Mouse (Mus musculus) ES-Bruce4 (cell line): ENCODE data around the gene Tomt. TPM values are rescaled to one million over a fixed set of nuclear protein-coding genes. Genes with fewer than 3 reads are reported as not detected.

ENCODE experiments used
- H3K27ac ChIP-seq: 2 replicates; pipeline ENCODE4 v1.5.1; 2012; ENCODE audit warnings: low read length, inconsistent platforms; ENCODE audit not compliant: insufficient read depth
- H3K27me3 ChIP-seq: 2 replicates; pipeline ENCODE4 v1.6.1; 2012; ENCODE audit warnings: mild to moderate bottlenecking, low read length, inconsistent platforms; ENCODE audit not compliant: control insufficient read depth, poor library complexity, insufficient read depth, severe bottlenecking
- H3K36me3 ChIP-seq: 2 replicates; pipeline ENCODE4 v1.6.1; 2012; ENCODE audit warnings: inconsistent platforms, mild to moderate bottlenecking, low read length, moderate library complexity; ENCODE audit not compliant: control insufficient read depth, poor library complexity, insufficient read depth, severe bottlenecking
- H3K4me1 ChIP-seq: one replicate; pipeline ENCODE4 v1.8.1; 2011; ENCODE audit warnings: low read length; ENCODE audit not compliant: control insufficient read depth, insufficient read depth
- H3K4me3 ChIP-seq: 2 replicates; pipeline ENCODE4 v1.5.1; 2011; ENCODE audit warnings: low read depth, mild to moderate bottlenecking, low read length
- H3K9ac ChIP-seq: 2 replicates; pipeline ENCODE4 v1.6.1; 2012; ENCODE audit warnings: low read depth, mild to moderate bottlenecking, inconsistent platforms; ENCODE audit not compliant: poor library complexity, severe bottlenecking
- H3K9me3 ChIP-seq: replicated peaks from 2 replicates; pipeline ENCODE4 v1.6.1; 2012; ENCODE audit warnings: mild to moderate bottlenecking, low read length, inconsistent platforms; ENCODE audit not compliant: control insufficient read depth, poor library complexity, insufficient read depth, severe bottlenecking
- CTCF ChIP-seq: IDR thresholded peaks from one replicate; pipeline ENCODE4 v1.8.1; 2011; ENCODE audit warnings: low read depth, low read length
- EP300 ChIP-seq: IDR thresholded peaks from 2 replicates; pipeline ENCODE4 v1.6.1; 2011; ENCODE audit warnings: low read depth, low read length; ENCODE audit not compliant: insufficient read depth
- POLR2A ChIP-seq: IDR thresholded peaks from one replicate; pipeline ENCODE4 v1.8.1; 2011; ENCODE audit warnings: low read length; ENCODE audit not compliant: insufficient read depth
- polyA plus RNA-seq: library from polyadenylated mRNA; stranded (reverse); fragments of >200 nt; gene quantifications from 2 replicates; pipeline ENCODE4 v1.2.4, GENCODE M21; 2011; ENCODE audit warnings: low read depth; ENCODE audit not compliant: missing spikeins, insufficient read depth, insufficient read length

Tomt gene
- polyA plus RNA-seq, 1 experiment, result not detected

DNA sequence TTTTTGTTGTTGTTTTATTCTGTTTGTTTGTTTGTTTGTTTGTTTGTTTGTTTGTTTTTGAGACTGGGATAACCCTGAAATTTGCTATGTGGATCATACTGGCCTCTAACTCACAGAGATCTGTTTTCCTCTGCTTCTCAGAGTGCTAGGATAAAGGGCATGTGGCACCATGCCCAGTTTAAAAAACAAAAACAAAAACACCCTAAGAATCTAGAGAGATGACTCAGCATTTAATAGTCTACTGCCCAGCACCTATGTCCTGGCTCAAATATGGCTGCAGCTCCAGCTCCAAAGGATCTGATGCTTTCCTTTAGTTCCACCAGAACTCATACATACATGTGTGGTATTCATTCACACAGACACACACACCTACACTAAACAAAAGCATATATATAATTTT lies 45.2 kb downstream of the Tomt start:
- H3K36me3 ChIP-seq, result peaks cover 20% of the 10 kb centered on the region
- no peak overlapping the region for H3K9ac ChIP-seq
- peaks cover 2% of the 10 kb centered on the region for H3K4me1 ChIP-seq
- no peaks in the 10 kb centered on the region for H3K27me3 ChIP-seq
- H3K27ac ChIP-seq, result no peak overlapping the region
- TF ChIP-seq POLR2A (no peak), CTCF (no peak), EP300 (no peak)
- H3K4me3 ChIP-seq, result no peak overlapping the region
- no peaks in the 10 kb centered on the region for H3K9me3 ChIP-seq

DNA sequence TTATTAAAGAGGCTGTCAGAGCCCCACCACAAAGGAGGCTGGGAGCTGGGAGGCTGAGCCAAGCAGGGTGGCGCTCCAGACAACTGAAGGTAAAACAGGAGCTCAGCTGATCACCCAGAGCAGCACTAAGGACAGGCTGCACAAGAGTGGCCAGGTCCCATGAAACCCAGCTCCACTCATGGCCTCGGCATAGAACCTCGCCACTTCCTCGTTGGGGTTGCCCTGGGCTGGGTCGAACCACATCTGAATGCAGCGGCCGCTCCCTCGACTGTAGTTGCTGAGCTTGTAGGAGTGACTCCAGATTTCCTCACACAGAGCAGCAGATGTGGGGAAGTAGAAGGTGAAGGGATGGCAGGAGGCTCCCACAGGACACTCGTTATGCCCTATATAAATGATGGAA lies 47.8 kb downstream of the Tomt start:
- Histone ChIP-seq H3K9ac (no peak overlapping the region), H3K27ac (no peak overlapping the region), H3K27me3 (no peaks in the 10 kb centered on the region), H3K4me1 (no peaks in the 10 kb centered on the region), H3K4me3 (no peak overlapping the region), H3K9me3 (no peaks in the 10 kb centered on the region), H3K36me3 (peaks cover 22% of the 10 kb centered on the region)
- TF ChIP-seq POLR2A (no peak), EP300 (no peak), CTCF (no peak)

DNA sequence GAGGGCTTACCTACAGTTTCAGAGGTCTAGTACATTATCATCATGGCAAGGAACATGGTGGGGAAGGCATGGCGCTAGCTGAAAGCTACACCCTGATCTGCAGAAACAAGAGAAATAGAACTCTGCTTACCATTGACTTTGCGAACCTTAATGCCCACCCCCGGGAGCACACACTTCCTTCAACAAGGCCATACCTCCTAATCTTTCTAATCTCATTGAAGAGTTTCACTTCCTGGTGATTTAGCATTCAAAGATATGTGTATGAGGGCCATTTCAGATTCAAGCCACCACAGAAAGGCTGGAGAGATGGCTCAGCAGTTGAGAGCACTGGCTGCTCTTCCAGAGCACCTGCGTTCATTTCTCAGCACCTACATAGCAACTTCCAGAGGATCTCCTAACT lies 49.1 kb downstream of the Tomt start, which contains the start of gene Folr2:
TSS of gene Folr2 (minus strand) at position 101 of the 400 bp plus-strand sequence.
- Histone ChIP-seq H3K4me3 (no peak within 1 kb of the TSS), H3K36me3 (peaks cover 22% of the 10 kb centered on the region), H3K27me3 (no peaks in the 10 kb centered on the region), H3K9me3 (no peaks in the 10 kb centered on the region), H3K4me1 (no peaks in the 10 kb centered on the region), H3K27ac (no peak within 1 kb of the TSS), H3K9ac (no peak within 1 kb of the TSS)
- TF ChIP-seq EP300 (no peak), POLR2A (no peak), CTCF (no peak)

DNA sequence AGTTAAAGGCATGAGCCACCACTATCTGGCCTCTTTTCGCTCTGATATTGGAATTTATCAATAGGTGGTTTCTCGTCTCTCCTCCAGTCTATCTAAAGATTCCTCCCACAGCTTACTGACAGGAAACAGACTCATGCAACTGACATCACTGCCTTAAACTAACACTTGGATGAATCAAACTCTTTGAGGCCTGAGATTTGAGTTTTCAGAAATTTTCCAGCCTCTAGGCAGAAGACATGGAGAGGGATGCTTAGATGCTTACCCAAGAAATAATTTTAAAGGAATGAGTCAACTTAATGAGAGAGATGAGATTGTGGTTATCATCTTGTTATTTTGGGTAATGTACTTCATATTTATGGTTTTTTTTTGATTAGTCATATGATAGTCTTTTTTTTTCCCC lies 52.3 kb downstream of the Tomt start:
- no peaks in the 10 kb centered on the region for H3K4me1 ChIP-seq
- no peaks in the 10 kb centered on the region for H3K9me3 ChIP-seq
- H3K36me3 ChIP-seq, result peaks cover 19% of the 10 kb centered on the region
- no peak overlapping the region for H3K4me3 ChIP-seq
- no peak overlapping the region for H3K27ac ChIP-seq
- TF ChIP-seq POLR2A (no peak), CTCF (no peak), EP300 (no peak)
- no peak overlapping the region for H3K9ac ChIP-seq
- H3K27me3 ChIP-seq, result no peaks in the 10 kb centered on the region

DNA sequence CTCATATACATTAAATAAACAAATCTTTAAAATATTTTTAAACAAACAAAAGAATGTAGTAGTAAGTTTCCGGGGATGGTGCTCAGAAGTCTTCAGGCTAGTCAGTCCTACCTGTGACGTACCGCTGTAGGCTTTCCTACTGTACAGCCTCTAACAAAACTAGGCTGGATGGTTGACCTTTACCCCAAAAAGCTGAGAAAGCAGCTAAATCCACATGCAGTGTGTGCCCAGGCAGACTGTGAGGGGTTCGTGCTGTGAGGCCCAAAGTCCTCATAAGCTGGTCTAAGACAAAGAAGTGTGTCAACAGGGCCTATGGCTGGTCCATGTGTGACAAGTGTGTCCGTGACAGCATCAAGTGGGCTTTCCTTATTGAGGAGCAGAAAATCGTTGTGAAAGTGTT lies 53.3 kb downstream of the Tomt start:
- no peaks in the 10 kb centered on the region for H3K27me3 ChIP-seq
- peaks cover 15% of the 10 kb centered on the region for H3K36me3 ChIP-seq
- no peaks in the 10 kb centered on the region for H3K9me3 ChIP-seq
- no peak overlapping the region for H3K4me3 ChIP-seq
- H3K9ac ChIP-seq, result no peak overlapping the region
- no peaks in the 10 kb centered on the region for H3K4me1 ChIP-seq
- TF ChIP-seq POLR2A, result no peak
- TF ChIP-seq CTCF, result no peak
- TF ChIP-seq EP300, result no peak
- no peak overlapping the region for H3K27ac ChIP-seq

DNA sequence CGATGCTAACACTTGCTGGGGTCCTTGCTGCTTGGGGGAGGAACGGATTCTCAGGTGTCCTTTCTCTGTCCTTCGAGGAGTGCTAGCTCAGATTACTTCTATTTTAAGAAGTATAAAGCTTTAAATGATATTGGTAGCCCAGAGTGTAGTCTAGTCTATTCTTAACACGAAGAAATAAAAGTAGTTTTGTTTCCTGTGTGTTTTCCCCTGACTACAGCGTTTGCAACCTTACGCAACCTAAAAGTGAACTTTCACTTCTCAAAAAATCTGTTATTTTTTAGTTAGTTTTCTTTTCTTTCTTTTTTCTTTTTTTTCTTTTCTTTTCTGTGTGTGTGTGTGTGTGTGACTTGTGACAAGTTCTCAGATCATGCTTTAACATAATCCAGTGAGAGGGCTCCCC lies 54.5 kb downstream of the Tomt start:
- Histone ChIP-seq H3K27me3 (no peaks in the 10 kb centered on the region), H3K4me1 (no peaks in the 10 kb centered on the region), H3K36me3 (peaks cover 8% of the 10 kb centered on the region), H3K9ac (no peak overlapping the region), H3K9me3 (no peaks in the 10 kb centered on the region), H3K4me3 (no peak overlapping the region), H3K27ac (no peak overlapping the region)
- TF ChIP-seq CTCF (no peak), POLR2A (no peak), EP300 (no peak)

Other genes starting within 250 kb of the Tomt start
- gene Clpb, start 242.7 kb downstream of the Tomt start, polyA plus RNA-seq, result 55.0 and 58.9 TPM in 2 replicates
- gene Phox2a, start 88.0 kb downstream of the Tomt start, polyA plus RNA-seq, result 6.5 and 9.6 TPM in 2 replicates
- 64.0 and 67.9 TPM in 2 replicates for gene Inppl1, start 68.1 kb downstream of the Tomt start, polyA plus RNA-seq
- gene Folr2, start 49.2 kb downstream of the Tomt start, polyA plus RNA-seq, result 1.2 TPM in 2 replicates
- gene Anapc15, start 42.6 kb downstream of the Tomt start, polyA plus RNA-seq, result 70.7 and 96.2 TPM in 2 replicates
- gene Folr1, start 35.6 kb downstream of the Tomt start, polyA plus RNA-seq, result 54.6 and 59.8 TPM in 2 replicates
- 80.9 and 85.9 TPM in 2 replicates for gene Lamtor1, start 455 bp downstream of the Tomt start, polyA plus RNA-seq
- gene Lrrc51, start 27.5 kb upstream of the Tomt start, polyA plus RNA-seq, result 6.7 and 7.5 TPM in 2 replicates
- 160 and 170 TPM in 2 replicates for gene Numa1, start 27.8 kb upstream of the Tomt start, polyA plus RNA-seq
- gene Il18bp, start 112.3 kb upstream of the Tomt start, polyA plus RNA-seq, result 6.3 TPM in 2 replicates
- gene Rnf121, start 159.1 kb upstream of the Tomt start, polyA plus RNA-seq, result 21.9 and 27.1 TPM in 2 replicates
- gene Xndc1, start 159.2 kb upstream of the Tomt start, polyA plus RNA-seq, result 43.9 and 54.2 TPM in 2 replicates
- 0.76 and 1.3 TPM in 2 replicates for gene Xntrpc, start 159.4 kb upstream of the Tomt start, polyA plus RNA-seq
- gene Trpc2, start 176.8 kb upstream of the Tomt start, polyA plus RNA-seq, result not detected in 2 replicates
- 0.94 and 0.99 TPM in 2 replicates for gene Art1, start 195.4 kb upstream of the Tomt start, polyA plus RNA-seq
- 2.7 and 3.7 TPM in 2 replicates for gene Art5, start 203.1 kb upstream of the Tomt start, polyA plus RNA-seq
- not detected in 2 replicates for gene Chrna10, start 210.5 kb upstream of the Tomt start, polyA plus RNA-seq